Mouse (Mus musculus) cerebellum, adult 18-20 months (tissue): Measurements from ENCODE around the gene Ttc28.

Source experiments
- DNase-seq, 2 experiments: peaks; one replicate each; pipeline ENCODE4 v3.0.0; 2021

The Ttc28 gene

GRCm38 (mm10) chr5:111218111-111218891 is 338.7 kb downstream of the Ttc28 start:
- DNase-seq: no peak

DNA sequence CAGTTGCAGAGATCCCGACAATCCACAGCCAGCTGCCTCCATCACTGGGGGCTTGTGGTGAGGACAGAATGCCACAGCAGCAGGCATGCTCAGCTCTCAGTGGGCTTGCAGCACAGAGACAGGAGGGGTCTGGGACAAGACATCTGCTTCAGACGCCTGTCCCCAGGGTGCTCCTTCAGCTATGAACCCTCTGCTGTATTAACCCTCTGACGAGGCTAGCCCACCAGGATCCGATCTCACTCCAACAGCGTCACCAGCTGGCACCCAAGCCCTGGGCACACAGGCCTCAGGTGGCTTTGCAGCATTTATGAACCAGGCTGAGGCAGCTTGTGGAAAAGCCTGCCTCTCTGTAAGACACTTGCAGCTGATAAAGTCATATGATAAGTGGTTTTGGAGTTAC is 339.4 kb downstream of the Ttc28 start:
- DNase-seq: no peak

DNA sequence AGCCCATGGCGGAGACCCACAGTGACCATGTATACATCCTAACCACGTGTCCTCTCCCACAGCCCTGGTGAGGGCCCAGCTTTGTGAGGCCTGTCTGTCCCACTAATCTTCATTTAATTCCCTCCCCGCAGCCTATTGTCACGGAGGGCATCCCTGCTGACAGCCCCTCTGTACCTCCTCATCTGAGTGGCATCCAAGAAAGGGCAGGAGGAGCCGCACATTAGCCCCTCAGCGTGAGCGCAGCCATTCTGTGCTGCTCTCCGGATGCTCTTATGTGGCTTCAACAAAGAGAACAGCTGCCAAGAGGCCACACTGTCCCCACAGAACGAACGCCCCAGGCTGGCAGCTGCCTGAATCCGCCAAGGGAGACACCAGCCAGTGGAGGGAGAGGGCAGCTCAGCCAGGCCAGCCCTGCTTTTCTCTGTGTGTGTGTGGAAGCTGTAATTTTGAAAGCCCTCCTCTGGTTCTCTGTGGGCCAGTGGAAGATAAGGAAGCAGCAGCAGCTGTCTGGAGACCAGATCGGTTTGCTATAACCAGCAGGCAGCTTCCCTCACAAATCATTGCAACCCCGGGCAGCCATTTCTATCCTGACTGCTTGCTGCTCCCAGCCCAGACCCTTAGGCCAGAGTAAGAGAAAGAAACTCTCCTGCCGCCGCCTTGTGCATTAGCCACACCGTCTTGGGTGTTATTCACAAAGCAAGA is 341.2 kb downstream of the Ttc28 start:
- no peak for DNase-seq

DNA sequence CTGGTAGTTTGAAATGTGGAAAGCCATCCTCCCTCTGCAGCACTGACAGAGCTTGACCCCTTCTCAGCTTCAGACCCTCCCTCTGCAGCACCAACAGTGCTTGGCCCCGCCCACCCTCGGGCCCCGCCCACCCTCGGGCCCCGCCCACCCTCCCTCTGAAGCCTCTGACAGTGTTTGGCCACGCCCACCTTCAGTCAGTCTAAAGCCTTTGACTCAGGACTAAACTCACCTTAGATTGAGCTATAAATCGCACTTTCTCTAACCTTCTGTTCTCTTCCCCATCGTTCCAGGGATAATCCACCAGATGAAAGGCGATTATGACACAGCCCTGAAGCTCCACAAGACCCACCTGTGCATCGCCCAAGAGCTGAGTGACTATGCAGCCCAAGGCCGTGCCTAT is 343.2 kb downstream of the Ttc28 start:
- DNase-seq: no peak

GRCm38 (mm10) chr5:111225306-111225705 is 345.7 kb downstream of the Ttc28 start:
- no peak for DNase-seq

- peak; percentile 67 to 72 for DNase-seq
These were observed 346.9 kb downstream of the Ttc28 start for GRCm38 (mm10) chr5:111226486-111226885.

DNA sequence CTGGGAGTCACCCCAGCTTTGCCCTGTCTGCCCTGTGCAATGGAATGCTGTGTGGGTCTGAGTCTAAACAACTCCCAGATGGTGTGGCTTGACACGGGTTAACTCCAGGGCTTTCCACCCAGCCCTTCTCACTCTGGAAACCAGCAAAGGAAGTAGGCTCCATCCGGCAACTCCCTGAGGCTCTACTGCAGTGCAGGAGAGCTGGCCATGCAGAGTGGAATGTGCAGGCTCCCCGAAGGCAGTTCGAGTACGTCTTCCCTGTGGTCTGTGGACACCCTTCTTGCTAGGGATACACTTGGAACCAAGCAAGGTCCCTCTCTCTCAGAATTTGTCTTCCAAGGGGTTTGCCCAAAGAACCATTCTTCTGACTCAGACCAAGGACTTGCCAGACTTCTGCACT is 348.2 kb downstream of the Ttc28 start:
- DNase-seq: no peak

- DNase-seq: no peak
These were observed 348.9 kb downstream of the Ttc28 start for GRCm38 (mm10) chr5:111228302-111229040.

GRCm38 (mm10) chr5:111229041-111229394 is 349.4 kb downstream of the Ttc28 start:
- DNase-seq: no peak

DNA sequence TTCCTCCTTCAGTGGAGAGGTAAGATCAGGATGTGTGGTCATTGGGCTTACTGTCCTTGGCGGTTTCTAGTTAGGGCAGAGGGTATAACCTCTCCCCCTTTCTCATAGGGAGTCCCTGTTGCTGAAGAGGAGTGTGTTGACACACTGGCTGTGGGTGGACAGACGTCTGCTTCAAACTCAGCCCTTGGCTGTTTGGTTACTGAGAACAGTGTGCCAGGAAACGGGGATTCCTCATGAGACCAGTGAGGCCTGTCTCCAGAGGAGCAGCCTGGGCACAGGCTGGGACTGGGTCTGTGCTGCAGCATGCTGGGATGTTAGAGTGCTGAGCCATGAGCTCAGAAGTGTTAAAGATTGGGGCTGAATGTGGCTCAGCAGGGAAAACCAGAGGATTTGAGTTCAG is 350.1 kb downstream of the Ttc28 start:
- no peak for DNase-seq

- no peak for DNase-seq
These were observed 351.4 kb downstream of the Ttc28 start for GRCm38 (mm10) chr5:111231044-111231443.

DNA sequence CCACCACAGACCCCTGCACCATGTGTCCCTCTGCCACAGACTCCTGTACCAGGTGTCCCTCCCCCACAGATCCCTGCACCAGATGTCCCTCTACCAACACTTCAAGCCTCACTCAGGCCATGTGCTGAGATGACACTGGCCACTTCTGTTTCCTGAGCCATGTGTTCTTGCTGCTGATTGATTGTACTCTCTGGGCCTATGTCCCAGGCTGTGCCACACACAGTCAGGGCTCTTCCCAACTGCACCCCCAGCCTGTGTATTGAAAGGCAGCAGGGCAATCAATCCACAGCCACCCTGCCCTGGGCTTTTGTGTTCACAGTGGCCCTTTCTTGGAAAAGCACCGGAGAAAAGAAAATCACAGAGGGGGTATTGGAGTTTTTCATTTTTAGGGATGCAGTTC is 352.2 kb downstream of the Ttc28 start:
- no peak for DNase-seq

- DNase-seq: no peak
These were observed 353.6 kb downstream of the Ttc28 start for GRCm38 (mm10) chr5:111233022-111233709.

GRCm38 (mm10) chr5:111235131-111235530 is 355.5 kb downstream of the Ttc28 start:
- DNase-seq: peak; percentile 54

- peak; percentile 32 to 35 for DNase-seq
These were observed 357.6 kb downstream of the Ttc28 start for GRCm38 (mm10) chr5:111237176-111237636.

DNA sequence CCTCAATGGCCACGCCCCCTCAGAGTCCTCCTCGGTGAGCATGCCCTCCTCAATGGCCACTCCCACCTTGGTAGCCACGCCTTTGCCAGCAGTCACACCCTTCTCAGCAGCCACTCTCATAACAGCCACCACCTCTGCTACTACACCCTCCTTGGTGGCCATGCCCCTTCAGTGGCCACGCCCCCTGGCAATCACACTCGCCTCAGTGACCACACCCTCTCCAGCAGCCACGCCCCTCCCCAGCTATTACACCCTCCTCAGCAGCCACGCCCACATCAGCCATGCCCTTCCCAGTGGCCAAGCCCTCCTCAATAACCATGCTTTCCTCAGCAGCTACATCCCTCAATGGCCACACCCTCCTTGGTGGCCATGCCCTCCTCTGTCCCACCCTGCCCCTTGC is 359.6 kb downstream of the Ttc28 start:
- DNase-seq: no peak

DNA sequence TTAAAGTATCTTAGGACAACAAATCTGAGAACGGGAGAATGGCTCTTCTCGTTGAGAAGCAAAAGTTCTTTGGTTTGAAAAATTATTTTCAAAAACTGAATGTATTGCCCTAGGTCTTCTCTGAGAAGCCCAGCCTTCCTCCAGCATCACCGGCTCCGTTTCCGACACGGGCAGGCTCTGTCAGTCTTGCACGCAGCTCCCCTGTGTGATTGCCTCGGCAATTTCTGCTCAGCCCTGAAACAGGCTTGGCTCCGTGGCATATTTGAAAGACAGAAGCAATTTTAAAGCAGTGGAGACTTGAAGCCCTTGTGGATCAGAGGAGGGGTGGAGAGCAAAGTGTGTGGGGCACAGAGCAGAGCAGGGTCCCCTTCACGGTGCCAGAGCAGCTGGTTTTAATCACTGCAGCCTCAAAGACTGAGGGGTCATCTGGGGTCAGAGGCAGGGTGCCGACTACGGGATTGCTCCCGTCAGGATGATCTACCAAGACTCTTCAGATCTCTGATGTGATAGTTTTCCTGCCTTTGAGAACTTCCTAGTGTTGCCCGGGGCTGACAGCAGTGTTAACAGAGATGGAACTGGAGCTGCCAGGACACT is 363.9 kb downstream of the Ttc28 start:
- DNase-seq: no peak

GRCm38 (mm10) chr5:111244061-111244460 is 364.5 kb downstream of the Ttc28 start:
- DNase-seq: no peak

GRCm38 (mm10) chr5:111247571-111248265 is 368.1 kb downstream of the Ttc28 start:
- DNase-seq: no peak

DNA sequence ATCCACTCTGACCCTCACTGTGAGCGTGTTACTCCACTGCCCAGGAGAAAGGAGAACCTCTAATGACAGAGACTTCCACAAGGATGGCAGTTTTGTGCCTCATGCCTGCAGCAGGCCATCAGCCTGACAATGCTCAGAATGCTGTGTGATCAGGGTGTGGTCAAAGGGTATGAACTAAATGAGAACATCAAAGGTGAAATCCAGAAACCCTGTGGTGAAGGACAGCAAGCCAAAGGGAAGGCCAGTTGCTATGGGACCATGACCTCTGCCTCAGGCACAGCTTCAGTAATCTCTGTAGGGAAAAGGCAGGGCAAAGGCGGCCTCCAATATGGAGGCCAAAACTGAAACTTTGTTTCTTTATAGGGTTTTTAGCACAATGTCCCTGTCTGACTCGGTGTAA is 372.5 kb downstream of the Ttc28 start:
- no peak for DNase-seq

DNA sequence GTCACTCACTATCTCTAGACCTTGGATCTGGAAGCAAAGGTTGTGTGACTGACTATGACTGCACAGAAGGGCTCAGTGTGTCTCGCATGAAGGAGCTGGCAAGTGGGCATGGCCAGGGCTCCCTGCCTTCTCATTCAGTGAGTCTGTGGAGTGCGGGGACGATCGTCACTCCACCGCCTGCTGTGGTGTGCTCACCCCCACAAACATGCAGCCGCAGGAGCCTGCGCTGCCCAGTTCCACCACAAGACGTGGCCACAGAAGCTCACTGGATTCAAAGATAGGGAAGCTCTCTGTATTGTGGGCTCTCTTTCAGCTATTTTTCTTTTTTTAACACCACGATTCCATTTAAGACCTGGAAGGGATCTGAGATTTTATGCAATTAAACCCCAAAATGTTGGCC is 374.8 kb downstream of the Ttc28 start:
- no peak for DNase-seq

- no peak for DNase-seq
These were observed 375.2 kb downstream of the Ttc28 start for GRCm38 (mm10) chr5:111254781-111255180.
